Mouse (Mus musculus): ENCODE measurements around the gene Ntmt1. TPM values are rescaled to one million over a fixed set of nuclear protein-coding genes. Genes with fewer than 3 reads are reported as not detected.

The Ntmt1 gene
- polyA plus RNA-seq, 1 experiment from 2014 or later, result 90.0 TPM

- peak; percentile 88 for ATAC-seq (replicated peaks; ENCODE audit: extremely low read depth, insufficient read depth, low FRiP score)
- peaks cover 17% of the 10 kb centered on the region for H3K4me1 ChIP-seq (ENCODE audit: control insufficient read depth, insufficient read depth, low read length)
- peak overlapping the region; percentile 86 for H3K4me2 ChIP-seq (ENCODE audit: low read depth, low read length)
- H3K36me3 ChIP-seq (ENCODE audit: control insufficient read depth, insufficient read depth), result peaks cover 28% of the 10 kb centered on the region
- H3K9me3 ChIP-seq (replicated peaks; ENCODE audit: control insufficient read depth, low read length), result no peaks in the 10 kb centered on the region
- H3K9ac ChIP-seq (ENCODE audit: low read length), result peak overlapping the region; percentile 88
- WGBS, result under 1% methylated on average over 63 of the region's 63 CpGs
- H3K4me3 ChIP-seq (ENCODE audit: low read length), result peak overlapping the region; percentile 88
- no peaks in the 10 kb centered on the region for H3K27me3 ChIP-seq (ENCODE audit: control insufficient read depth, insufficient read depth, low read length)
- peak overlapping the region; percentile 48 for H3K27ac ChIP-seq (ENCODE audit: low read length)
Measured at GRCm38 (mm10) chr2:30827749-30828475, 20.3 kb downstream of the Ntmt1 start.

- Histone ChIP-seq H3K4me3 (ENCODE audit: low read length) (no peak overlapping the region), H3K9me3 (replicated peaks; ENCODE audit: control insufficient read depth, low read length) (no peaks in the 10 kb centered on the region), H3K4me1 (ENCODE audit: control insufficient read depth, insufficient read depth, low read length) (peaks cover 12% of the 10 kb centered on the region), H3K27ac (ENCODE audit: low read length) (no peak overlapping the region), H3K27me3 (ENCODE audit: control insufficient read depth, insufficient read depth, low read length) (no peaks in the 10 kb centered on the region), H3K9ac (ENCODE audit: low read length) (no peak overlapping the region), H3K4me2 (ENCODE audit: low read depth, low read length) (no peak overlapping the region), H3K36me3 (ENCODE audit: control insufficient read depth, insufficient read depth) (peaks cover 14% of the 10 kb centered on the region)
- 34% methylated on average over 5 of the region's 5 CpGs for WGBS
- ATAC-seq (replicated peaks; ENCODE audit: extremely low read depth, insufficient read depth, low FRiP score), result no peak
Measured at GRCm38 (mm10) chr2:30829315-30829714, 21.7 kb downstream of the Ntmt1 start.

GRCm38 (mm10) chr2:30830283-30830795, 22.7 kb downstream of the Ntmt1 start, which contains the start of gene Asb6:
TSS of gene Asb6 (minus strand) at chr2:30830333.
- Histone ChIP-seq H3K4me2 (ENCODE audit: low read depth, low read length) (no peak within 1 kb of the TSS), H3K4me3 (ENCODE audit: low read length) (no peak within 1 kb of the TSS), H3K27me3 (ENCODE audit: control insufficient read depth, insufficient read depth, low read length) (no peaks in the 10 kb centered on the region), H3K4me1 (ENCODE audit: control insufficient read depth, insufficient read depth, low read length) (peaks cover 13% of the 10 kb centered on the region), H3K27ac (ENCODE audit: low read length) (no peak within 1 kb of the TSS), H3K9ac (ENCODE audit: low read length) (no peak within 1 kb of the TSS), H3K36me3 (ENCODE audit: control insufficient read depth, insufficient read depth) (peaks cover 4% of the 10 kb centered on the region; the same call in 1 of the 2 replicates), H3K9me3 (replicated peaks; ENCODE audit: control insufficient read depth, low read length) (no peaks in the 10 kb centered on the region)
- ATAC-seq (replicated peaks; ENCODE audit: extremely low read depth, insufficient read depth, low FRiP score), result no peak
- WGBS, result 48% methylated on average over 4 of the region's 4 CpGs

GRCm38 (mm10) chr2:30833644-30834043, 26.0 kb downstream of the Ntmt1 start:
- Histone ChIP-seq H3K4me2 (ENCODE audit: low read depth, low read length) (no peak overlapping the region), H3K4me1 (ENCODE audit: control insufficient read depth, insufficient read depth, low read length) (peaks cover 10% of the 10 kb centered on the region; the same call in 1 of the 2 replicates), H3K4me3 (ENCODE audit: low read length) (no peak overlapping the region), H3K9ac (ENCODE audit: low read length) (no peak overlapping the region), H3K9me3 (replicated peaks; ENCODE audit: control insufficient read depth, low read length) (no peaks in the 10 kb centered on the region), H3K27me3 (ENCODE audit: control insufficient read depth, insufficient read depth, low read length) (no peaks in the 10 kb centered on the region), H3K36me3 (ENCODE audit: control insufficient read depth, insufficient read depth) (no peaks in the 10 kb centered on the region), H3K27ac (ENCODE audit: low read length) (peak overlapping the region; percentile 33)
- WGBS, result 73% methylated on average over 5 of the region's 5 CpGs
- ATAC-seq (replicated peaks; ENCODE audit: extremely low read depth, insufficient read depth, low FRiP score), result no peak

- ATAC-seq (replicated peaks; ENCODE audit: extremely low read depth, insufficient read depth, low FRiP score), result 0 out of 2 replicates have a peak, but pooled peaks have one; percentile 47
- no peaks in the 10 kb centered on the region for H3K36me3 ChIP-seq (ENCODE audit: control insufficient read depth, insufficient read depth)
- H3K9ac ChIP-seq (ENCODE audit: low read length), result no peak within 1 kb of the TSS
- 42% methylated on average over 9 of the region's 10 CpGs for WGBS
- H3K9me3 ChIP-seq (replicated peaks; ENCODE audit: control insufficient read depth, low read length), result no peaks in the 10 kb centered on the region
- H3K27me3 ChIP-seq (ENCODE audit: control insufficient read depth, insufficient read depth, low read length), result no peaks in the 10 kb centered on the region
- no peak within 1 kb of the TSS for H3K4me3 ChIP-seq (ENCODE audit: low read length)
- peaks cover 10% of the 10 kb centered on the region; the same call in 1 of the 2 replicates for H3K4me1 ChIP-seq (ENCODE audit: control insufficient read depth, insufficient read depth, low read length)
- no peak within 1 kb of the TSS for H3K4me2 ChIP-seq (ENCODE audit: low read depth, low read length)
- peak within 1 kb of the TSS; percentile 33 for H3K27ac ChIP-seq (ENCODE audit: low read length)
Measured at GRCm38 (mm10) chr2:30834373-30835022, 26.9 kb downstream of the Ntmt1 start, which contains the start of gene Prrx2. TSS of gene Prrx2 (plus strand) at chr2:30834972.

- no peaks in the 10 kb centered on the region for H3K27me3 ChIP-seq (ENCODE audit: control insufficient read depth, insufficient read depth, low read length)
- WGBS, result 27% methylated on average over 21 of the region's 21 CpGs
- H3K4me3 ChIP-seq (ENCODE audit: low read length), result no peak overlapping the region
- H3K36me3 ChIP-seq (ENCODE audit: control insufficient read depth, insufficient read depth), result no peaks in the 10 kb centered on the region
- peaks cover 10% of the 10 kb centered on the region; the same call in 1 of the 2 replicates for H3K4me1 ChIP-seq (ENCODE audit: control insufficient read depth, insufficient read depth, low read length)
- H3K4me2 ChIP-seq (ENCODE audit: low read depth, low read length), result peak overlapping the region; percentile 26; the same call in 1 of the 2 replicates
- H3K9ac ChIP-seq (ENCODE audit: low read length), result 0 out of 2 replicates have a peak overlapping the region, but pooled peaks have one; percentile 17
- no peaks in the 10 kb centered on the region for H3K9me3 ChIP-seq (replicated peaks; ENCODE audit: control insufficient read depth, low read length)
- no peak overlapping the region for H3K27ac ChIP-seq (ENCODE audit: low read length)
- ATAC-seq (replicated peaks; ENCODE audit: extremely low read depth, insufficient read depth, low FRiP score), result no peak
Measured at GRCm38 (mm10) chr2:30836238-30836990, 28.8 kb downstream of the Ntmt1 start.

GRCm38 (mm10) chr2:30842615-30843014, 35.0 kb downstream of the Ntmt1 start:
- ATAC-seq (replicated peaks; ENCODE audit: extremely low read depth, insufficient read depth, low FRiP score), result no peak
- Histone ChIP-seq H3K4me1 (ENCODE audit: control insufficient read depth, insufficient read depth, low read length) (peaks cover 25% of the 10 kb centered on the region), H3K27me3 (ENCODE audit: control insufficient read depth, insufficient read depth, low read length) (peaks cover 2% of the 10 kb centered on the region; the same call in 1 of the 2 replicates), H3K9me3 (replicated peaks; ENCODE audit: control insufficient read depth, low read length) (no peaks in the 10 kb centered on the region), H3K9ac (ENCODE audit: low read length) (no peak overlapping the region; the same call in 1 of the 2 replicates), H3K4me2 (ENCODE audit: low read depth, low read length) (peak overlapping the region; percentile 21; the same call in 1 of the 2 replicates), H3K36me3 (ENCODE audit: control insufficient read depth, insufficient read depth) (no peaks in the 10 kb centered on the region), H3K4me3 (ENCODE audit: low read length) (no peak overlapping the region), H3K27ac (ENCODE audit: low read length) (no peak overlapping the region)
- WGBS, result 17% methylated on average over 10 of the region's 10 CpGs

GRCm38 (mm10) chr2:30845152-30846070, 37.8 kb downstream of the Ntmt1 start:
- Histone ChIP-seq H3K9ac (ENCODE audit: low read length) (peak overlapping the region; percentile 75), H3K4me3 (ENCODE audit: low read length) (peak overlapping the region; percentile 59), H3K9me3 (replicated peaks; ENCODE audit: control insufficient read depth, low read length) (no peaks in the 10 kb centered on the region), H3K4me1 (ENCODE audit: control insufficient read depth, insufficient read depth, low read length) (peaks cover 25% of the 10 kb centered on the region), H3K27ac (ENCODE audit: low read length) (peak overlapping the region; percentile 25; the same call in 1 of the 2 replicates), H3K4me2 (ENCODE audit: low read depth, low read length) (peak overlapping the region; percentile 76), H3K27me3 (ENCODE audit: control insufficient read depth, insufficient read depth, low read length) (peaks cover 2% of the 10 kb centered on the region; the same call in 1 of the 2 replicates), H3K36me3 (ENCODE audit: control insufficient read depth, insufficient read depth) (no peaks in the 10 kb centered on the region)
- peak; percentile 20 for ATAC-seq (replicated peaks; ENCODE audit: extremely low read depth, insufficient read depth, low FRiP score)
- under 1% methylated on average over 77 of the region's 80 CpGs for WGBS
